Mouse (Mus musculus) forebrain, embryonic 11.5 days (tissue): ENCODE measurements around the gene Rpl19. TPM values are rescaled to one million over a fixed set of nuclear protein-coding genes. Genes with fewer than 3 reads are reported as not detected.

ENCODE experiments used
- ATAC-seq: fragments of 200-750 bp; cut with Nextera tagmentation; replicated peaks from 2 replicates; pipeline ENCODE4 v1.8.0; 2017; ENCODE audit warnings: moderate TSS enrichment; ENCODE audit not compliant: low FRiP score
- DNase-seq: peaks from one replicate; pipeline ENCODE4 v3.0.0-alpha.2; 2017; ENCODE audit warnings: low spot score
- H3K27ac ChIP-seq: fragments of 300-500 bp; sonication (generic); 2 replicates; pipeline ENCODE4 v1.5.1; 2014; ENCODE audit warnings: low read depth, low read length
- H3K27me3 ChIP-seq: fragments of 300-500 bp; sonication (generic); 2 replicates; pipeline ENCODE4 v1.6.1; 2014; ENCODE audit warnings: mild to moderate bottlenecking, low read length, mixed read lengths; ENCODE audit not compliant: control insufficient read depth, insufficient read depth
- H3K36me3 ChIP-seq: fragments of 300-500 bp; sonication (generic); 2 replicates; pipeline ENCODE4 v1.6.1; 2014; ENCODE audit warnings: mild to moderate bottlenecking, low read length, moderate library complexity, mixed read lengths; ENCODE audit not compliant: control insufficient read depth, insufficient read depth
- H3K4me1 ChIP-seq: fragments of 300-500 bp; sonication (generic); replicated peaks from 2 replicates; pipeline ENCODE4 v1.6.1; 2014; ENCODE audit warnings: low read length, mixed read lengths; ENCODE audit not compliant: control insufficient read depth, insufficient read depth
- H3K4me2 ChIP-seq: fragments of 300-500 bp; sonication (generic); 2 replicates; pipeline ENCODE4 v1.6.1; 2014; ENCODE audit warnings: low read depth, mild to moderate bottlenecking, low read length, moderate library complexity, mixed read lengths; ENCODE audit not compliant: severe bottlenecking
- H3K4me3 ChIP-seq: fragments of 300-500 bp; sonication (generic); 2 replicates; pipeline ENCODE4 v1.5.1; 2014; ENCODE audit warnings: low read depth, low read length
- H3K9ac ChIP-seq: fragments of 300-500 bp; sonication (generic); 2 replicates; pipeline ENCODE4 v1.6.1; 2014; ENCODE audit warnings: low read length
- H3K9me3 ChIP-seq: fragments of 300-500 bp; sonication (generic); 2 replicates; pipeline ENCODE4 v1.6.1; 2016; ENCODE audit warnings: low read length, mixed read lengths; ENCODE audit not compliant: control insufficient read depth
- WGBS: fragments of 180-500 bp; shearing (Covaris S2); extraction: QIAGEN DNeasy Blood & Tissue Kit; methylation state at CpG from one replicate; pipeline ENCODE4 v1.1.7; 2014; 5-methylcytosine and 5-hydroxymethylcytosine counted together
- polyA plus RNA-seq: library from polyadenylated mRNA; unstranded; fragments of >200 nt; fragmentation: Nextera tagmentation; extraction: Ambion mirVana; gene quantifications from 2 replicates; pipeline ENCODE4 v1.2.1, GENCODE M21; 2014

Gene Rpl19
- polyA plus RNA-seq, 1 experiment from 2014 or later, result 897 TPM

GRCm38 (mm10) chr11:98061441-98061840, 34.9 kb downstream of the Rpl19 start:
- no peak overlapping the region for H3K4me2 ChIP-seq
- H3K4me3 ChIP-seq, result no peak overlapping the region
- 75% methylated on average over 3 of the region's 3 CpGs for WGBS
- H3K36me3 ChIP-seq, result no peaks in the 10 kb centered on the region
- H3K27ac ChIP-seq, result no peak overlapping the region
- no peak overlapping the region for H3K9ac ChIP-seq
- no peaks in the 10 kb centered on the region for H3K27me3 ChIP-seq
- DNase-seq, result no peak
- no peaks in the 10 kb centered on the region for H3K4me1 ChIP-seq
- H3K9me3 ChIP-seq, result no peaks in the 10 kb centered on the region
- no peak for ATAC-seq

DNA sequence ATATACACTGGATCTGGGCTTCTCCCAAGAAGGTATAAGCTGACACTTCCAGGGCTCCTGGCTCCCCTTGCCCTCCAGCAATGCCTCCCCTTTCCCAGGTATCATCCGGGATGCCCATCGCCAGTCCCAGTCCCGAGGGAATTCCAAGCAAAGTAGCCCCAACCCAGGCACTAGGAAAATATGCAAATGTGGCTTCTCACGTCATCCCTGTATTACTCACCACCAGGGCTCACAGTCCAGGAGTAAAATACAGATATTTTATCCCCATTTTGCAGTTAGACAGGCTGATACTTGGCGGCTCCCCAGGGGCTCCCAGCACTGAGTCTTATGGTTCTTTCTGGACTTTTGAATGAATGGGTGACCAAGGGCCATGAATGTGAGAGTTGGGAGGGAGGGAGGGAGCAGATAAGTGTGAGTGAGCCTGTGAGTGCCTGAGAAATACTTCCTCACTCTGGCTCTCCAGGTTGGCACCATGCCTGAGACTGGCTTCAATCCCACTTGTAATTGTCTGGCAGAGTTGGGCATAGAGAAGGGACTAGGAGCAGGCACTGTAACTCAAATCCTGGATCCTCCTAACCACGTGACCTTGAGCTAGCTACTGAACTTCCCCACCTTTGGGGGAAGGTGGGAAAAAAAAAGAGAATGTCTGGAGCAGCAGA, 35.5 kb downstream of the Rpl19 start:
- WGBS, result 62% methylated on average over 6 of the region's 6 CpGs
- ATAC-seq, result no peak

DNA sequence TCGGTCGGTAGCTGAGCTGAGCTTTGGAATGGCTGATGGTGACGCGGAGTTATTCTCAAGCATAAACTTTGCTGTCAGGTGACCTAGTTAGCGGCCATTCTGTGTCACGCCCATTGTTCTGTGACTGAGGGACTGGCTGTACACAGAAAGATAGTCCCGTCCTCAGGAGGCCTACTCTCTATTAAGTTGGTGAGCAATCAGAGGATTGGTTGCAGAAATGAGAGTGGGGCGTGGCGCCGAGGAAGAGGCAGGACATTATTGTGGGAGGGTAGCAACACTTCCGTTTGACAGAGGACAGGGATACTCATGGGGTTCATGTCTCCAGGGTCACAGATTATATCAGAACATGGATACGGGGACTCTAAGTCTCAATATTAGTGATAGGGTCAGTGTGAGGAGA, 39.7 kb downstream of the Rpl19 start:
- no peak overlapping the region for H3K9ac ChIP-seq
- H3K9me3 ChIP-seq, result no peaks in the 10 kb centered on the region
- ATAC-seq, result no peak
- DNase-seq, result no peak
- no peak overlapping the region for H3K4me3 ChIP-seq
- H3K36me3 ChIP-seq, result no peaks in the 10 kb centered on the region
- H3K4me1 ChIP-seq, result no peaks in the 10 kb centered on the region
- 89% methylated on average over 12 of the region's 12 CpGs for WGBS
- no peaks in the 10 kb centered on the region for H3K27me3 ChIP-seq
- H3K27ac ChIP-seq, result no peak overlapping the region
- no peak overlapping the region for H3K4me2 ChIP-seq

More for the DNA sequence above, 35.5 kb downstream of the Rpl19 start:
- Histone ChIP-seq H3K9me3 (no peaks in the 10 kb centered on the region), H3K27me3 (no peaks in the 10 kb centered on the region), H3K9ac (no peak overlapping the region), H3K27ac (no peak overlapping the region), H3K4me1 (no peaks in the 10 kb centered on the region), H3K4me3 (no peak overlapping the region), H3K36me3 (no peaks in the 10 kb centered on the region), H3K4me2 (no peak overlapping the region)
- no peak for DNase-seq

- 94% methylated on average over 21 of the region's 21 CpGs for WGBS
- Histone ChIP-seq H3K4me3 (no peak overlapping the region), H3K36me3 (no peaks in the 10 kb centered on the region), H3K27me3 (no peaks in the 10 kb centered on the region), H3K9ac (no peak overlapping the region), H3K27ac (no peak overlapping the region), H3K4me2 (no peak overlapping the region), H3K9me3 (no peaks in the 10 kb centered on the region), H3K4me1 (no peaks in the 10 kb centered on the region)
- DNase-seq (no peak), ATAC-seq (no peak)
These were observed 40.7 kb downstream of the Rpl19 start for GRCm38 (mm10) chr11:98067255-98067654.

DNA sequence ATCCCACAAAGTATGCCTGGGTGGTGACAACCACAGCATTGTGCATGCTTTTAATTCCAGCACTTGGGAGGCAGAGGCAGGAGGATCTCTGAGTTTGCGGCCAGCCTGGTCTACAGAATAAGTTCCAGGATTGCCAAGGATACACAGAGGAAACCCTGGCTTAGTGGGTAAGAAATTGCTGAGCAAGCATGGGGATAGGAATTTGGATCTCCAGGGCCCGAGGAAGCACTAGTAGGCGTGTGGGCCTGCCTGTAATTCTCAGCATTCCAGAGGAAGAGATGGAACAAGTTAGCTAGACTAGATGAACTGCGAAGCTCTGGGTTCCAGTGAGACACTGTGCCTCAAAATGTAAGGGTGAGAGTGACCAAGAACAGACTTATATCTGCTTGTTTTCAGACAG, 46.9 kb downstream of the Rpl19 start:
- H3K27ac ChIP-seq, result no peak overlapping the region
- no peak overlapping the region for H3K9ac ChIP-seq
- DNase-seq (no peak), ATAC-seq (no peak)
- 92% methylated on average over 4 of the region's 4 CpGs for WGBS
- H3K27me3 ChIP-seq, result no peaks in the 10 kb centered on the region
- no peak overlapping the region for H3K4me2 ChIP-seq
- H3K9me3 ChIP-seq, result no peaks in the 10 kb centered on the region
- H3K4me3 ChIP-seq, result no peak overlapping the region
- H3K4me1 ChIP-seq, result no peaks in the 10 kb centered on the region
- no peaks in the 10 kb centered on the region for H3K36me3 ChIP-seq

GRCm38 (mm10) chr11:98075195-98075808, 48.8 kb downstream of the Rpl19 start:
- DNase-seq (peak; percentile 92), ATAC-seq (no peak)
- Histone ChIP-seq H3K4me2 (no peak overlapping the region), H3K9me3 (no peaks in the 10 kb centered on the region), H3K36me3 (no peaks in the 10 kb centered on the region), H3K4me3 (no peak overlapping the region), H3K27me3 (no peaks in the 10 kb centered on the region), H3K27ac (no peak overlapping the region), H3K9ac (no peak overlapping the region; the same call in 1 of the 2 replicates), H3K4me1 (no peaks in the 10 kb centered on the region)
- 22% methylated on average over 13 of the region's 13 CpGs for WGBS

DNA sequence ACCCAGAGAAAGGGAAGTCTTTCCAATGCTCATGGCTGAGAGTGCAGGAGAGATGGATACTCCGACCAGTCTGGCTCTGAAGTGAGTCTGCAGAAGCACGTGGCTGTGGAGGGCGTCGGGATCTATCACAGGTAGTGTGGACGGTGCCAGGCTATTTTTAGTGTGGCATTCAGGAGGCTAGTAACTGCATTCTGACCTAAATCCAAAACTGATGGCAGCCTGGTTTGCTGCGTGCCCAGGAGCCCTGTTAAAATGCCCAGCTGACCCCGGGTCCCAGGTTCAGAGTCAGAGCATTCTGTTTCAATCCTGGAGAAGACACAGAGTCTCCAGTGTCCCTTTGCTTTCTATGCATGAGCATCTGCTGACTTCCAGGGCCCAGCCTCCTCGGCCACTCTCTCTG, 50.6 kb downstream of the Rpl19 start:
- no peak for ATAC-seq
- no peaks in the 10 kb centered on the region for H3K27me3 ChIP-seq
- H3K4me1 ChIP-seq, result no peaks in the 10 kb centered on the region
- WGBS, result 88% methylated on average over 8 of the region's 8 CpGs
- no peaks in the 10 kb centered on the region for H3K9me3 ChIP-seq
- H3K9ac ChIP-seq, result no peak overlapping the region
- H3K4me2 ChIP-seq, result no peak overlapping the region
- no peak overlapping the region for H3K27ac ChIP-seq
- H3K4me3 ChIP-seq, result no peak overlapping the region
- peak; percentile 33 for DNase-seq
- no peaks in the 10 kb centered on the region for H3K36me3 ChIP-seq
